Mouse (Mus musculus) granulocyte monocyte progenitor cell, adult 5-6 weeks (primary cell): ENCODE measurements at regions not wholly inside any gene's neighbourhood (a gene's known extent, or its start where the extent isn't known, plus 50 kb on each side); places are given as distances from the start of the nearest gene placed in this dataset.
A peak's percentile ranks its signal among the peaks of the same experiment; 100 is the strongest.

Source experiments
- ATAC-seq: replicated peaks from 2 replicates; pipeline ENCODE4 v1.8.0; 2016; ENCODE audit warnings: mild to moderate bottlenecking, moderate TSS enrichment, inconsistent platforms; ENCODE audit not compliant: poor library complexity, severe bottlenecking

GRCm38 (mm10) chr2:79174282-79174681 is 80.9 kb upstream of the Itga4 start:
- no peak for ATAC-seq

GRCm38 (mm10) chr2:79180782-79181181 is 74.4 kb upstream of the Itga4 start:
- ATAC-seq, result peak; percentile 90

DNA sequence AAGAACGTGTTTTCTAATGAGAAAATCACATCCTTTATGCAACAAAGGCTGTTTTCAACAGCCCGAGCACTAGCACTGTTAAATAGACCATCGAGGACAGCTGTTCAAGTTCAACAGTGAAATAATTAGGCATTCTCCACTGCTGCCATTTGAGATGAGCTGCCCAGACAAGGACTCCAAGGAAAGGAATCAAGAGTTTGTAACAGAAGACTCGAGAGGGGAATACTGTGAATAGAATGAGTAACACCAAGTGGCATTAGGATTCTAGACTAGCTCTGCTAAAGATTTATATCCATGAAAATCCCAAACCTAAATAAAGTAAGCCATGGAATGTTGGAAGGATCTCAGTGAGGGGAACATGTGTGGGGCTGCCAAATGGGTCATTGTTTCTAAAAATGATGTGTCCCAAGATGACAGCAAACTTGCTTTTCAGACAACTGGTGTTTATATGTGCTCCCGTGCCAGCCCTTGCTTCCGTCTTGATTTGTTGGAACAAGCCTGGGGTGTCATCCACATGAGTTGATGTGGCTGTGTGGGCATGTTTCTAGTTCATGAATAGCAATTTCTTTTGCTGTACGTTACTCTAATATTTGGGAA is 72.1 kb upstream of the Itga4 start:
- no peak for ATAC-seq

- ATAC-seq, result no peak
Observed at GRCm38 (mm10) chr2:79185234-79186101, 69.8 kb upstream of the Itga4 start.

- ATAC-seq, result no peak
Observed at GRCm38 (mm10) chr2:79186878-79187277, 68.3 kb upstream of the Itga4 start.

DNA sequence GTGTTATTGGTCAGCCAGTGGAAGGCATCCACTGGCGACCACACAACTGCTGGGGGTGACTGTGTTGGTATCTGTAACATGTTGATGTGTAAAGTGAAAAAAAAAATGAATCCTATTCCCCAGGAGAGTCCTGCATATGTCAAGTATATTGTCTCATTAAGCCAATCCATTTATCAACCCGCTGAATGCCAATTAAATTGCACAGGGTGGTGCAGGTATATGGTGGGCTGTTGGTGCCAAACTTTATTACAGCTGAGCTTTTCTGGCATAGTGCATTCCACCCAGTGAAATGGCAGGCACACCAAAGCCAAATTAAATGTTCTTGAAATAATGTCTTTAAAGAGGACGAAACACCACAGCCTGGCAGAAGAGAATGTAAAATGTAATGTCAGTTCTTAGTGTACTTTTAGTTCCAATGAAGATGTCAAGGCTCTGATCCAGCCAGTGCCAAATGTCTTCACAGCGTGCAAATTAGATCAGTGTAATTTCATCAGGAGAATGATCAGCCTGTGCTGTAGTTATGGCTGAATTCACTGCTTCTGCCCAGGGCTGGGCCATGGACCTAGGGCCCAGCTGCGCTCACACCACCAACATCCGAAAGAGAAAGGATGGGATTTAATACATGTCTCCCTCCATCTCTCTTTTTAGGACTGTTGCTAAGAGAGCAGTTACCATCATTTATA is 66.6 kb upstream of the Itga4 start:
- no peak for ATAC-seq

DNA sequence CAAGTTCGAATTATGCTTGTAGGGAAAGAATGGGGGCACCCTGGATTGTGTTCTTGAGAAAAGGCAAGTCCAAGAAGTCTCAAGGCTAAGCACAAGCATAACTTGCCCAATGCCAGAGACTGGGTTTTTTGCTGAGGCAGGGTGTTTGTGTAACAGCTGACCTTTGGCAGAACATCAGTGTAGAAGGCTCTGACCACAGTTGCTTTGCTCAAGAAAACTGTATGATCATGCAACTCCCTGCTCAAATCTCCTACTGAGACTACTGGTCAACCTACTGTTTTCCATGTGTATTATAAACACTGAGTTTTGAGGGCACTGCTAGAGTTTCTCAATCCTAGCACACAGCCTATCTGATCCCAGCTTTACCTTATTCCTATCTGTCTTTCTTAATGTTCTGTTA is 61.4 kb upstream of the Itga4 start:
- peak; percentile 59 for ATAC-seq

GRCm38 (mm10) chr2:79201677-79202076 is 53.5 kb upstream of the Itga4 start:
- ATAC-seq, result peak; percentile 81
